Mouse (Mus musculus) MEL (cell line): Measurements from ENCODE around the gene Arcn1.
A peak's percentile ranks its signal among the peaks of the same experiment; 100 is the strongest.

Experiments used
- CTCF ChIP-seq, 3 experiments: IDR thresholded peaks in 2 of 3; conservative IDR thresholded peaks in 1 of 3; 2 replicates each; pipeline ENCODE4 v1.5.1; 2011 to 2012; ENCODE audit warnings: low read length in 3 of 3, low read depth in 2 of 3, mild to moderate bottlenecking in 2 of 3, improper control_type of control experiment in 1 of 3, inconsistent platforms in 1 of 3, mixed read lengths in 1 of 3, moderate library complexity in 1 of 3; ENCODE audit not compliant: control insufficient read depth in 1 of 3, insufficient read depth in 1 of 3, poor library complexity in 1 of 3, severe bottlenecking in 1 of 3
- EP300 ChIP-seq, 2 experiments: IDR thresholded peaks; 2 replicates each; pipeline ENCODE4 v1.6.1; 2011; ENCODE audit warnings: improper control_type of control experiment in 2 of 2, low read length in 2 of 2, low read depth in 1 of 2, mild to moderate bottlenecking in 1 of 2
- GATA1 ChIP-seq: IDR thresholded peaks from 2 replicates; pipeline ENCODE4 v1.6.1; 2011; ENCODE audit warnings: low read depth, low read length, improper control_type of control experiment
- HCFC1 ChIP-seq: IDR thresholded peaks from 2 replicates; pipeline ENCODE4 v1.6.1; 2012; ENCODE audit warnings: low read depth, mild to moderate bottlenecking, inconsistent platforms, low read length, improper control_type of control experiment, moderate library complexity
- KAT2A ChIP-seq: conservative IDR thresholded peaks from 2 replicates; pipeline ENCODE4 v1.6.1; 2012; ENCODE audit warnings: low read depth, low read length, improper control_type of control experiment, inconsistent platforms
- MAX ChIP-seq: IDR thresholded peaks from 2 replicates; pipeline ENCODE4 v1.6.1; 2011; ENCODE audit warnings: low read length, improper control_type of control experiment
- SIN3A ChIP-seq: IDR thresholded peaks from 2 replicates; pipeline ENCODE4 v1.6.1; 2012; ENCODE audit warnings: low read length, improper control_type of control experiment, inconsistent platforms
- SMC3 ChIP-seq: IDR thresholded peaks from 2 replicates; pipeline ENCODE4 v1.6.1; 2011; ENCODE audit warnings: low read depth, low read length, improper control_type of control experiment
- USF1 ChIP-seq: IDR thresholded peaks from 2 replicates; pipeline ENCODE4 v1.6.1; 2014; ENCODE audit warnings: low read depth, mild to moderate bottlenecking, inconsistent platforms, low read length, improper control_type of control experiment, moderate library complexity
- ZC3H11A ChIP-seq: IDR thresholded peaks from 2 replicates; pipeline ENCODE4 v1.6.1; 2012; ENCODE audit warnings: low read depth, mild to moderate bottlenecking, inconsistent platforms, low read length, improper control_type of control experiment

DNA sequence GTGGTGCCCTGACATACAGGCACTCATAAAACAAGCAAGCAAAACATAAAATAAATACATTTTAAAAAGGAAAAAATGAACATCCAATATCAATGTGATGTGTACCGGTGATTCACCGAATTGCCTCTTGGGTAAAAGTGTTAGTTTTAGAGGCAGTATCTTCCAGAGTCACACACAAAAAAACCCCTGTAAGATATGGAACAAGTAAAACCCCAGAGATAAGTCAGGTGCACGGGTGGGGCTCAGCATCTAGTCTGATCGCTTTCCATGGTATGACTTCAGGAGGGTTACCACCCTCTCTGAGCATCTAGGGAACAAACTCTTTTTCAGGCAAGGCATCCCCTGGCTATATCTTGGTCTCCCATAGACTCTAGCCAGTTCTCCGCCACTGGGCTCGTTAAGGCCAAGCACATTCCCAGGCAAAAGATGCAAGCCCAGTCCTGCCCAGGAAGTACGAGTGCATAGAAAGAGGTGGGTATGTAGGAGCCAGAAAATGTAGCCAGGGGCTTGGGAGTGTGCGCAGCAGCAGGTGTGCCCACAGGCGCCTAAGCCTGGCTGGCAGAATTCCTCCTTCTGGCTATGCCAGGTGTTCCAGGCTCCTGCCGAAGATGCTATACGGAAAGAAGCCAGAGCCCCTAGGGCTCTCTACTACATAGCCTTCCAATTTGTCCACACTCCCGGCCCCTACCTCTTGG is 48.6 kb downstream of the Arcn1 start:
- TF ChIP-seq GATA1: peak; percentile 67
- TF ChIP-seq EP300 (IDR thresholded peaks at IDR 0.05; ENCODE audit: low read depth in 1 of 2, low read length in 2 of 2): peak; percentile 58 to 63; a peak in 3 of 4 replicates
- TF ChIP-seq CTCF (IDR thresholded peaks at IDR 0.05 in 2 of 3, conservative IDR thresholded peaks at IDR 0.05 in 1 of 3; ENCODE audit: control insufficient read depth in 1 of 3, insufficient read depth in 1 of 3, low read depth in 2 of 3, low read length in 3 of 3, poor library complexity in 1 of 3, severe bottlenecking in 1 of 3): no peak
- 0 out of 2 replicates have a peak, but pooled peaks have one; percentile 13 for TF ChIP-seq HCFC1
- TF ChIP-seq ZC3H11A: no peak
- no peak for TF ChIP-seq USF1
- no peak for TF ChIP-seq KAT2A
- TF ChIP-seq SMC3: no peak
- no peak; the same call in 1 of the 2 replicates for TF ChIP-seq SIN3A
- no peak for TF ChIP-seq MAX
